Mouse (Mus musculus) heart, embryonic 11.5 days (tissue): ENCODE data around the gene Nbr1. TPM values are rescaled to one million over a fixed set of nuclear protein-coding genes. Genes with fewer than 3 reads are reported as not detected.
"Not testable (repeated sequence)": the region's sequence is repeated elsewhere in the genome, so short reads cannot be mapped to it uniquely, and the experiment has no call there.

Source experiments
- ATAC-seq: fragments of 200-750 bp; cut with Nextera tagmentation; replicated peaks from 2 replicates; pipeline ENCODE4 v1.8.0; 2017; ENCODE audit warnings: moderate library complexity; ENCODE audit not compliant: insufficient number of reproducible peaks, low FRiP score, low TSS enrichment
- H3K27ac ChIP-seq: fragments of 300-500 bp; sonication (generic); 2 replicates; pipeline ENCODE4 v1.5.1; 2014; ENCODE audit warnings: mild to moderate bottlenecking, low read depth, low read length
- H3K27me3 ChIP-seq: fragments of 300-500 bp; sonication (generic); 2 replicates; pipeline ENCODE4 v1.6.1; 2014; ENCODE audit warnings: mild to moderate bottlenecking, low read length, mixed read lengths; ENCODE audit not compliant: control insufficient read depth, insufficient read depth
- H3K36me3 ChIP-seq: fragments of 300-500 bp; sonication (generic); 2 replicates; pipeline ENCODE4 v1.6.1; 2014; ENCODE audit warnings: mild to moderate bottlenecking, low read length, moderate library complexity, mixed read lengths; ENCODE audit not compliant: control insufficient read depth, insufficient read depth
- H3K4me1 ChIP-seq: fragments of 300-500 bp; sonication (generic); 2 replicates; pipeline ENCODE4 v1.6.1; 2014; ENCODE audit warnings: low read length; ENCODE audit not compliant: control insufficient read depth, insufficient read depth
- H3K4me2 ChIP-seq: fragments of 300-500 bp; sonication (generic); 2 replicates; pipeline ENCODE4 v1.6.1; 2014; ENCODE audit warnings: mild to moderate bottlenecking, moderate library complexity
- H3K4me3 ChIP-seq: fragments of 300-500 bp; sonication (generic); 2 replicates; pipeline ENCODE4 v1.5.1; 2014; ENCODE audit warnings: low read depth, low read length
- H3K9ac ChIP-seq: fragments of 300-500 bp; sonication (generic); 2 replicates; pipeline ENCODE4 v1.6.1; 2014; ENCODE audit warnings: mild to moderate bottlenecking, low read depth, low read length, moderate library complexity
- H3K9me3 ChIP-seq: fragments of 300-500 bp; sonication (generic); replicated peaks from 2 replicates; pipeline ENCODE4 v1.6.1; 2016; ENCODE audit warnings: low read length; ENCODE audit not compliant: control insufficient read depth
- WGBS: fragments of 180-500 bp; shearing (Covaris S2); extraction: QIAGEN DNeasy Blood & Tissue Kit; methylation state at CpG from one replicate; pipeline ENCODE4 v1.1.7; 2014; ENCODE audit not compliant: insufficient replicate concordance; 5-methylcytosine and 5-hydroxymethylcytosine counted together
- polyA plus RNA-seq: library from polyadenylated mRNA; unstranded; fragments of >200 nt; fragmentation: Nextera tagmentation; extraction: Ambion mirVana; gene quantifications from 2 replicates; pipeline ENCODE4 v1.2.1, GENCODE M21; 2014

Nbr1 gene
- polyA plus RNA-seq, 1 experiment from 2014 or later = 48.4 TPM

DNA sequence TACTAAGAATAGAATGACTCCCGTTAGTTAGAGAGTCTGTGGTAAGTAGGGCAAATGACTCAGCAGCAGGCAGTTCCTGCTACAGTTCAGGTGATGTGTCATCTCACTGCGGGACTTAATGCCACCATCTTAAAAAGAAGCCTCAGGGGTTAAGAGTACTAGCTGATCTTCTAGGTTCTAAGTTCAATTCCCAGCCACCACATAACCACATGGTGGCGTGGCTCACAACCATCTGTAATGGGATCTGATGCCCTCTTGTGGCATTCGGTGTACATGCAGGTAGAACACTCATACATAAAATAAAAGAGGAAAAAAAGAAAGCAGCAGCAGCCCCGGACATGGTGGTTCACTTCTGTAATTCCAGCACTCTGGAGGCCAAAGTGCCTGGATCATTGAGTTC lies 10.4 kb downstream of the Nbr1 start:
- Histone ChIP-seq H3K36me3 (peaks cover 22% of the 10 kb centered on the region), H3K9me3 (no peaks in the 10 kb centered on the region)
- WGBS = 41% methylated on average over 5 of the region's 5 CpGs

DNA sequence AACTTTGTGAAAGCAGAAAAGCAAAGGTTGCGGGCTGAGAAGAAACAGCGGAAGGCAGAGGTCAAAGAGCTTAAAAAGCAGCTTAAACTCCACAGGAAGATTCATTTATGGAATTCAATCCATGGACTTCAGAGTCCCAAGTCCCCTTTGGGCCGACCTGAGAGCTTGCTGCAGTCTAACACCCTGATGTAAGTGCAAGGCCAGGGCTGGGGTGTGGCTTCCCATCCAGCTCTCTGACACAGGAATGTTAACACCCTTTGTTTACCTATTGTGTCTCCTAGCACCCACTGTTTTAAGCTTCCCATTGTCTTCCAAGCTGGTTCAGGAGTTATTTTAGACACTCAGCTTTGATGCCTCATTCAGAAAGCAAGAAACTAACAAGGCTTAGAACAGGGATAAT lies 16.5 kb downstream of the Nbr1 start:
- no peak overlapping the region for H3K9ac ChIP-seq
- no peak overlapping the region for H3K4me2 ChIP-seq
- H3K27me3 ChIP-seq = no peaks in the 10 kb centered on the region
- whole genome bisulfite sequencing = 79% methylated on average over 3 of the region's 3 CpGs
- no peaks in the 10 kb centered on the region for H3K9me3 ChIP-seq
- peaks cover 50% of the 10 kb centered on the region for H3K36me3 ChIP-seq
- H3K27ac ChIP-seq = no peak overlapping the region
- no peak for ATAC-seq
- no peaks in the 10 kb centered on the region for H3K4me1 ChIP-seq
- no peak overlapping the region for H3K4me3 ChIP-seq

More for the DNA sequence above, 10.4 kb downstream of the Nbr1 start:
- no peak overlapping the region for H3K9ac ChIP-seq
- H3K4me2 ChIP-seq = no peak overlapping the region
- no peaks in the 10 kb centered on the region for H3K4me1 ChIP-seq
- no peak for ATAC-seq
- no peak overlapping the region for H3K4me3 ChIP-seq
- no peak overlapping the region for H3K27ac ChIP-seq
- no peaks in the 10 kb centered on the region for H3K27me3 ChIP-seq

DNA sequence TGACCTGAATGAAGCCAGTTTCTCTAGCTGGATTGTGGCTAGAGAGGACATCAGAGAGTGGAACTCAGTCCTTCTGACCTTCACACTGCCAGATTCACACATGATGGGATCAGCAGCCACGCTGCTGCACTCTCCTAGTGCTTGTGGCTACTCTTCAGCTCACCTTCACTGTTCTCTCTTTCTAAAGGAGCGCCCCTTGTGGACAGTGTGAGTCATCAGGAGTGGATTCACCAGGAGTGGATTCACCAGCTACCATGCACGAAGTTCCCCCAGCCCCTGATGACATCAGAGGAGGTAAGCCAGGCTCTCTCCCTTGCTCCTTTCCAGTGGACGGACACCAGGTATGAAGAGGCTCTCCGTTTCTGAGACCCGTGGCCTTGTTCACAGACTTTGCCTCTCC lies 24.2 kb downstream of the Nbr1 start:
- H3K9ac ChIP-seq = no peak overlapping the region
- no peak overlapping the region for H3K4me2 ChIP-seq
- ATAC-seq = no peak
- H3K27ac ChIP-seq = no peak overlapping the region
- WGBS = 74% methylated on average over 6 of the region's 6 CpGs
- H3K36me3 ChIP-seq = peaks cover 60% of the 10 kb centered on the region
- no peaks in the 10 kb centered on the region for H3K4me1 ChIP-seq
- no peak overlapping the region for H3K4me3 ChIP-seq
- H3K9me3 ChIP-seq = no peaks in the 10 kb centered on the region
- H3K27me3 ChIP-seq = no peaks in the 10 kb centered on the region

DNA sequence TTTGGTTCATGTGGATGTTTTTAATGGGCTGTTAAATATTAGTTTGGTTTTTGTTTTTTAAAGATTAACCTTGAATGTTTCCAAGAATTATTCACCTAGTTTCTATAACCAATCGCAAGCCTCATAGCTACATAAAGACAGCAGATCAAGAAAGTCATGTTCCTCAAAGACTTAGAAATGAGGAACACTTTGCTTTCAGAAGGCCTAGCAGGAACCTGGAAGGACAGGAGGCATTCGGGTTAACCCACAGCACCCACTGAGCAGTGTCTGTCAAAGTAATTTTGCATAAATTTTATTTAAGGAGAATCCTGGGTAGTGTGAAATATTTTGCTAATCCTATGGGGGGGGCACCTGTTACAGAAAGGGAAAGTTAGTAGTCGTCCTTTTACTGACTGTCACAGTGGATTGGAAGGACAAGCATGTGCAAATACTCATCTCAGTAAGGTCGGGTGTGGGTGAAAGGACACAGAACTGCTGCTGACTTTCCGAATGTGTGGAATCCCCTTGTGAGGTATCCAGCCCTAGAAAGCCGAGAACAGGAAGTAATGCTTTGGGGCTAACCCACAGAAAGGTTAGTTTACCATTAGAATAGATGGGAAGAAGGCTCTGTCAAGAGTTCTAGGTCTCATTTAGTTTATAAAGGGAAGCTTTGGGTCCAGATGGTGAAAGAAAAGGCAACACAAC lies 29.3 kb downstream of the Nbr1 start:
- H3K4me2 ChIP-seq = no peak overlapping the region
- no peak overlapping the region for H3K27ac ChIP-seq
- H3K9ac ChIP-seq = no peak overlapping the region
- H3K36me3 ChIP-seq = peaks cover 23% of the 10 kb centered on the region
- 0 out of 2 replicates have a peak, but pooled peaks cover 7% of the 10 kb centered on the region for H3K4me1 ChIP-seq
- H3K9me3 ChIP-seq = no peaks in the 10 kb centered on the region
- ATAC-seq = no peak
- no peak overlapping the region for H3K4me3 ChIP-seq
- WGBS = 63% methylated on average over 6 of the region's 6 CpGs
- no peaks in the 10 kb centered on the region for H3K27me3 ChIP-seq

DNA sequence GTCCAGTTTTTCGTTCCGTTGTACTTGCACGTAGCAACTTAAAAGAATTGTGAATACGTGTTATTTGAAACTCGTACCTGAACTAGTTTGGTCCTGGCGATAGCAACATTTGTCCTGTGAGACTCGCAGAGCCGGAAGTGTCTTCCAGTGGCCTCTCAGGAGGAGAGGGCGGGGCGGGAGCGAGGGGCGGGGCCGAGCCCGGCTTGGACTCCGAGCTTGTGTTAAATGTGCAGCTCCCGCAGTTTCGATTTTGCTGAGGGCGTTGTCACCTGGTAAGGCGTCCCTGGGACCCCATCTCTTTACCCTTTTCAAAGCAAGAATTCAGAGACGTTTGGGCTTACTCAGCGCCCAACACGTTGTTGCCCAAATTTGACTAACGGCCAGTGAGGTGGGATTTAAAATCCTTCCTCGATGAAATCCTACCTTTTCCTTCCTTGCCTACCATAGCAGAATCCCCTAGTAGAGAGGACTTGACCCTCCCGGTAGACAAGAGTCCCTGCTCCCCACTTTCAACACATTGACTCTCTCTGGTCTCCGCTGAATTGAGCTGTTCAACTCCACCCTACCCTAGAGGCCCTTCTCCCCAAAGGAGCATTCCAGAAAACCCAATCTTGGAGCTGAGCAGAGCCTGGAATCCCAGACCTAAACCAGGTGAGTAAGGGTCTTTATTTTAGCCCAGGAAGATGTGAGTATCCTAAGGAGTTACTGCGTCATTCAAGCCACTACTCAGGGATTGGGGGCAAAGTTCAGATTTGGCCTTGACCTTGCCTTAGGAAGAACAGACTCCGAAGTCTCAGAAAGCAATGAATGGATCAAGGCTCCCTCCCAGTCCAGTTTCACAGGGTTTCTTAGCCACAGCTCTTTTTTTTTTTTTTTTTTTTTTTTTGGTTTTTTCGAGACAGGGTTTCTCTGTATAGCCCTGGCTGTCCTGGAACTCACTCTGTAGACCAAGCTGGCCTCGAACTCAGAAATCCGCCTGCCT lies 30.4 kb downstream of the Nbr1 start, which contains the start of gene Tmem106a:
Tmem106a (plus strand) TSS at position 189 of the 982 bp plus-strand sequence.
- 16% methylated on average over 29 of the region's 31 CpGs for WGBS
- Histone ChIP-seq H3K4me3 (peak within 1 kb of the TSS; percentile 54), H3K9ac (peak within 1 kb of the TSS; percentile 76), H3K9me3 (no peaks in the 10 kb centered on the region), H3K36me3 (peaks cover 18% of the 10 kb centered on the region), H3K4me2 (peak within 1 kb of the TSS; percentile 72), H3K27me3 (no peaks in the 10 kb centered on the region), H3K27ac (no peak within 1 kb of the TSS), H3K4me1 (0 out of 2 replicates have a peak, but pooled peaks cover 7% of the 10 kb centered on the region)
- ATAC-seq = no peak; the same call in 1 of the 2 replicates

DNA sequence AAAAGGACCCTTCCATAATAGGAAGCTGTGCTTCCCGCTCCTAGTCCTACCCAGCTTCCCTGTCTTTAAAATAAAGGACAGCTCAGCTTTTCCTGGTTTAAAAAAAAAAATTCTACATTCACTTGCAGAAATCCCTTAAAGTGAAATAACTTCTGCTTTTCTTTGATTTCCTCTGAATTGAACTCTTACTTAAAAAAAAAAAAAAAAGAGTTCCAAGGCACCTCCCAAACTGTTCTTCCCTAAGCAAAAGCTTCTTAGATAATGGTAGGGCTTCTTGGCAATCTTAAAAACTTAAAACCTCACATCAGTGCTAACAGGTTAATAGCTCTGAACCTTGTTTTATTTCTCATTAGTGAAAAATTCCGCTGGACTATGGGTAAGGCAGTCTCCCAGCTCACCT lies 31.3 kb downstream of the Nbr1 start:
- no peak overlapping the region for H3K4me3 ChIP-seq
- H3K36me3 ChIP-seq = peaks cover 15% of the 10 kb centered on the region
- no peak overlapping the region for H3K9ac ChIP-seq
- no peaks in the 10 kb centered on the region for H3K27me3 ChIP-seq
- ATAC-seq = no peak
- 81% methylated on average over 2 of the region's 2 CpGs for WGBS
- 0 out of 2 replicates have a peak, but pooled peaks cover 7% of the 10 kb centered on the region for H3K4me1 ChIP-seq
- no peak overlapping the region for H3K4me2 ChIP-seq
- H3K9me3 ChIP-seq = no peaks in the 10 kb centered on the region
- no peak overlapping the region for H3K27ac ChIP-seq

DNA sequence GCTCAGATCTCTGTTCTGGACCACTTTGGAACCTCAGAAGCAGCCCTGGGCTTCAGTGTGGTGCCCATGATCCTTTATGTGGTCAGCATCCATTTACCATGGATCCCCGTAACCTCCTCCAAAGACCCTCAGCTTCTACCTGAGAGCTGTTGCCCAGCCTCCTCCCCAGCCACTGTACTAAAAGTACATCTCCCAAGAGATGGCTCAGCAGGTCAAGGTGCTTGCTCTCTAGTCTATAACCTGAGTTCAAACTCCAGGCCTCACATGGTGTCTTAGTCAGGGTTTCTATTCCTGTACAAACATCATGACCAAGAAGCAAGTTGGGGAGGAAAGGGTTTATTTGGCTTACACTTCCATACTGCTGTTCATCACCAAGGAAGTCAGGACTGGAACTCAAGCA lies 33.1 kb downstream of the Nbr1 start:
- not testable (repeated sequence) for ATAC-seq, H3K9me3 ChIP-seq, H3K4me1 ChIP-seq, H3K4me2 ChIP-seq, H3K27me3 ChIP-seq, H3K4me3 ChIP-seq, H3K9ac ChIP-seq, H3K27ac ChIP-seq, H3K36me3 ChIP-seq
- 97% methylated on average over 1 of the region's 1 CpGs for WGBS

DNA sequence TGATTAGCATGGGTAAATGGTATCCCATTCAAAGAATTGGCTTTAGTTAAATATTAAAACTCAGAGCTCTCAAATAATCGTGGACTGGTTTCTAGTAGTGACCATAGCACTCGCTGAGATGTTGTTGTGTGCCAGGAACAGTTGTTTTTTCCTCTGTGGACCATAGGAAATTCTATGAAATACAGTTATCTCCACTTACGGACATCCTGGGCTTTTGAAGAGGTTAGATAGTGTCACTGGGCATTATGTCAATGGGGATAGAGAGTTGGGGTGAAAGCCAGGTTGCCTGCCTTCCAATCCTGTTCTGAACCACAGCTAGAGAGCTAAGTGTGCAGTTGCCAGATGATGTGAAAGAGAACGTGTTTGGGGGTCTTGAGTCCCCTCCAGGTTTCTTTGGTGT lies 33.9 kb downstream of the Nbr1 start:
- H3K27me3 ChIP-seq = no peaks in the 10 kb centered on the region
- WGBS = 68% methylated on average over 4 of the region's 4 CpGs
- H3K9ac ChIP-seq = no peak overlapping the region
- no peaks in the 10 kb centered on the region for H3K9me3 ChIP-seq
- 0 out of 2 replicates have a peak, but pooled peaks cover 7% of the 10 kb centered on the region for H3K4me1 ChIP-seq
- no peak for ATAC-seq
- H3K4me2 ChIP-seq = no peak overlapping the region
- H3K36me3 ChIP-seq = no peaks in the 10 kb centered on the region
- no peak overlapping the region for H3K4me3 ChIP-seq
- no peak overlapping the region for H3K27ac ChIP-seq
